Mouse (Mus musculus): ENCODE data around the gene Fam13a. TPM values are rescaled to one million over a fixed set of nuclear protein-coding genes. Genes with fewer than 3 reads are reported as not detected.

Gene Fam13a
- 74.6 TPM for polyA plus RNA-seq (2014; fragmentation: Illumina TruSeq; extraction: RNeasy Lipid Tissue Mini Kit (QIAGEN cat#74804); ENCODE audit: low replicate concordance)

GRCm38 (mm10) chr6:59024164-59024724 lies at the start of gene Fam13a:
TSS of gene Fam13a (minus strand) at chr6:59024549.

GRCm38 (mm10) chr6:58906852-58907261 lies 117.5 kb downstream of the Fam13a start, which contains the start of gene Nap1l5:
TSS of gene Nap1l5 (minus strand) at chr6:58907076.

Other genes with a start within 250 kb of the Fam13a start
- gene Herc3, start 193.1 kb downstream of the Fam13a start, polyA plus RNA-seq (2014; fragmentation: Illumina TruSeq; extraction: RNeasy Lipid Tissue Mini Kit (QIAGEN cat#74804); ENCODE audit: low replicate concordance): 22.3 TPM
- gene Nap1l5, start 117.5 kb downstream of the Fam13a start, polyA plus RNA-seq (2014; fragmentation: Illumina TruSeq; extraction: RNeasy Lipid Tissue Mini Kit (QIAGEN cat#74804); ENCODE audit: low replicate concordance): 9.5 TPM
- gene Tigd2, start 184.3 kb upstream of the Fam13a start, polyA plus RNA-seq (2014; fragmentation: Illumina TruSeq; extraction: RNeasy Lipid Tissue Mini Kit (QIAGEN cat#74804); ENCODE audit: low replicate concordance): 29.0 TPM

All from small intestine, adult 10 weeks (tissue).